Mouse (Mus musculus) intestine, embryonic 14.5 days (tissue): ENCODE measurements around the gene Cog1. TPM values are rescaled to one million over a fixed set of nuclear protein-coding genes. Genes with fewer than 3 reads are reported as not detected.

Experiments used
- ATAC-seq: fragments of 200-750 bp; cut with Nextera tagmentation; replicated peaks from 2 replicates; pipeline ENCODE4 v1.8.0; 2017; ENCODE audit warnings: low read depth, moderate number of reproducible peaks, moderate TSS enrichment, moderate library complexity; ENCODE audit not compliant: low FRiP score, low TSS enrichment
- DNase-seq: peaks from one replicate; pipeline ENCODE4 v3.0.0-alpha.2; 2018; ENCODE audit warnings: low spot score
- H3K27ac ChIP-seq: fragments of 300-500 bp; sonication (generic); 2 replicates; pipeline ENCODE4 v1.5.1; 2014; ENCODE audit warnings: low read depth, mild to moderate bottlenecking, control low read depth
- H3K27me3 ChIP-seq: fragments of 300-500 bp; sonication (generic); replicated peaks from 2 replicates; pipeline ENCODE4 v1.6.1; 2014; ENCODE audit warnings: low read length, control low read depth; ENCODE audit not compliant: control insufficient read depth, insufficient read depth
- H3K36me3 ChIP-seq: fragments of 300-500 bp; sonication (generic); 2 replicates; pipeline ENCODE4 v1.6.1; 2014; ENCODE audit warnings: low read length, control low read depth; ENCODE audit not compliant: control insufficient read depth, insufficient read depth
- H3K4me1 ChIP-seq: fragments of 300-500 bp; sonication (generic); replicated peaks from 2 replicates; pipeline ENCODE4 v1.6.1; 2014; ENCODE audit warnings: low read length, control low read depth, mixed read lengths; ENCODE audit not compliant: control insufficient read depth, insufficient read depth
- H3K4me2 ChIP-seq: fragments of 300-500 bp; sonication (generic); 2 replicates; pipeline ENCODE4 v1.6.1; 2014; ENCODE audit warnings: low read length
- H3K4me3 ChIP-seq: fragments of 300-500 bp; sonication (generic); 2 replicates; pipeline ENCODE4 v1.5.1; 2014; ENCODE audit warnings: low read depth, low read length, control low read depth, mixed read lengths
- H3K9ac ChIP-seq: fragments of 300-500 bp; sonication (generic); 2 replicates; pipeline ENCODE4 v1.6.1; 2014; ENCODE audit warnings: mild to moderate bottlenecking, low read length
- H3K9me3 ChIP-seq: fragments of 300-500 bp; sonication (generic); 2 replicates; pipeline ENCODE4 v1.6.1; 2016; ENCODE audit warnings: low read length, control low read depth; ENCODE audit not compliant: control insufficient read depth
- WGBS: fragments of 180-500 bp; shearing (Covaris S2); extraction: QIAGEN DNeasy Blood & Tissue Kit; methylation state at CpG from one replicate; pipeline ENCODE4 v1.1.7; 2014; 5-methylcytosine and 5-hydroxymethylcytosine counted together
- polyA plus RNA-seq: library from polyadenylated mRNA; unstranded; fragments of >200 nt; fragmentation: Nextera tagmentation; extraction: Ambion mirVana; gene quantifications from 2 replicates; pipeline ENCODE4 v1.2.1, GENCODE M21; 2014

Cog1 gene
- polyA plus RNA-seq, 1 experiment from 2014 or later, result 25.2 TPM

- Histone ChIP-seq H3K4me2 (no peak overlapping the region), H3K9ac (no peak overlapping the region), H3K4me1 (peaks cover 15% of the 10 kb centered on the region), H3K27ac (no peak overlapping the region), H3K36me3 (no peaks in the 10 kb centered on the region), H3K27me3 (peaks cover 44% of the 10 kb centered on the region), H3K4me3 (no peak overlapping the region), H3K9me3 (no peaks in the 10 kb centered on the region)
- ATAC-seq (no peak), DNase-seq (no peak)
- WGBS, result 84% methylated on average over 4 of the region's 4 CpGs
Observed at GRCm38 (mm10) chr11:113622028-113622427, 26.9 kb upstream of the Cog1 start.

GRCm38 (mm10) chr11:113625437-113625836, 23.5 kb upstream of the Cog1 start:
- no peak overlapping the region for H3K4me2 ChIP-seq
- no peak overlapping the region for H3K27ac ChIP-seq
- WGBS, result 86% methylated on average over 18 of the region's 18 CpGs
- no peak overlapping the region for H3K4me3 ChIP-seq
- H3K9me3 ChIP-seq, result no peaks in the 10 kb centered on the region
- no peak overlapping the region for H3K9ac ChIP-seq
- no peak for DNase-seq
- no peaks in the 10 kb centered on the region for H3K4me1 ChIP-seq
- no peaks in the 10 kb centered on the region for H3K36me3 ChIP-seq
- peaks cover 16% of the 10 kb centered on the region for H3K27me3 ChIP-seq
- ATAC-seq, result no peak

- ATAC-seq (no peak), DNase-seq (no peak)
- 56% methylated on average over 4 of the region's 4 CpGs for WGBS
- no peaks in the 10 kb centered on the region for H3K9me3 ChIP-seq
- H3K27ac ChIP-seq, result no peak overlapping the region
- H3K4me2 ChIP-seq, result no peak overlapping the region
- no peak overlapping the region for H3K9ac ChIP-seq
- H3K27me3 ChIP-seq, result no peaks in the 10 kb centered on the region
- no peaks in the 10 kb centered on the region for H3K36me3 ChIP-seq
- no peak overlapping the region for H3K4me3 ChIP-seq
- no peaks in the 10 kb centered on the region for H3K4me1 ChIP-seq
Observed at GRCm38 (mm10) chr11:113627785-113628184, 21.2 kb upstream of the Cog1 start.

GRCm38 (mm10) chr11:113630642-113631041, 18.3 kb upstream of the Cog1 start:
- Histone ChIP-seq H3K9me3 (no peaks in the 10 kb centered on the region), H3K27me3 (no peaks in the 10 kb centered on the region), H3K4me3 (no peak overlapping the region), H3K4me2 (no peak overlapping the region), H3K36me3 (no peaks in the 10 kb centered on the region), H3K9ac (no peak overlapping the region), H3K27ac (no peak overlapping the region), H3K4me1 (no peaks in the 10 kb centered on the region)
- DNase-seq (no peak), ATAC-seq (no peak)
- WGBS, result 65% methylated on average over 7 of the region's 7 CpGs

- WGBS, result 70% methylated on average over 8 of the region's 8 CpGs
- Histone ChIP-seq H3K4me2 (no peak overlapping the region), H3K4me3 (no peak overlapping the region), H3K4me1 (no peaks in the 10 kb centered on the region), H3K36me3 (no peaks in the 10 kb centered on the region), H3K9ac (no peak overlapping the region), H3K27me3 (no peaks in the 10 kb centered on the region), H3K9me3 (no peaks in the 10 kb centered on the region), H3K27ac (no peak overlapping the region)
- no peak for DNase-seq
- ATAC-seq, result no peak
Observed at GRCm38 (mm10) chr11:113631302-113631701, 17.7 kb upstream of the Cog1 start.

GRCm38 (mm10) chr11:113631862-113632261, 17.1 kb upstream of the Cog1 start:
- Histone ChIP-seq H3K27me3 (no peaks in the 10 kb centered on the region), H3K4me3 (no peak overlapping the region), H3K4me2 (no peak overlapping the region), H3K9ac (no peak overlapping the region), H3K36me3 (no peaks in the 10 kb centered on the region), H3K9me3 (no peaks in the 10 kb centered on the region), H3K27ac (no peak overlapping the region), H3K4me1 (no peaks in the 10 kb centered on the region)
- ATAC-seq (peak; percentile 66; the same call in 1 of the 2 replicates), DNase-seq (peak; percentile 65)
- WGBS, result 64% methylated on average over 8 of the region's 8 CpGs

GRCm38 (mm10) chr11:113632303-113632702, 16.7 kb upstream of the Cog1 start:
- no peaks in the 10 kb centered on the region for H3K27me3 ChIP-seq
- H3K4me1 ChIP-seq, result no peaks in the 10 kb centered on the region
- H3K36me3 ChIP-seq, result no peaks in the 10 kb centered on the region
- DNase-seq (no peak), ATAC-seq (no peak)
- H3K4me3 ChIP-seq, result no peak overlapping the region
- WGBS, result 62% methylated on average over 7 of the region's 7 CpGs
- no peaks in the 10 kb centered on the region for H3K9me3 ChIP-seq
- no peak overlapping the region for H3K9ac ChIP-seq
- H3K4me2 ChIP-seq, result no peak overlapping the region
- no peak overlapping the region for H3K27ac ChIP-seq

- H3K9me3 ChIP-seq, result no peaks in the 10 kb centered on the region
- H3K4me1 ChIP-seq, result no peaks in the 10 kb centered on the region
- H3K36me3 ChIP-seq, result no peaks in the 10 kb centered on the region
- no peak overlapping the region for H3K27ac ChIP-seq
- H3K27me3 ChIP-seq, result no peaks in the 10 kb centered on the region
- no peak overlapping the region for H3K4me2 ChIP-seq
- ATAC-seq, result no peak
- WGBS, result 87% methylated on average over 5 of the region's 5 CpGs
- H3K4me3 ChIP-seq, result no peak overlapping the region
- H3K9ac ChIP-seq, result no peak overlapping the region
- DNase-seq, result no peak
Observed at GRCm38 (mm10) chr11:113633398-113633797, 15.6 kb upstream of the Cog1 start.

- no peak for DNase-seq
- H3K4me2 ChIP-seq, result no peak overlapping the region
- H3K9ac ChIP-seq, result no peak overlapping the region
- no peak for ATAC-seq
- WGBS, result 74% methylated on average over 10 of the region's 10 CpGs
- no peaks in the 10 kb centered on the region for H3K27me3 ChIP-seq
- no peaks in the 10 kb centered on the region for H3K9me3 ChIP-seq
- H3K27ac ChIP-seq, result no peak overlapping the region
- H3K4me3 ChIP-seq, result no peak overlapping the region
- H3K4me1 ChIP-seq, result no peaks in the 10 kb centered on the region
- H3K36me3 ChIP-seq, result no peaks in the 10 kb centered on the region
Observed at GRCm38 (mm10) chr11:113634699-113635121, 14.3 kb upstream of the Cog1 start.
